Mouse (Mus musculus): Measurements from ENCODE around the gene Mapkbp1.

The Mapkbp1 gene

DNA sequence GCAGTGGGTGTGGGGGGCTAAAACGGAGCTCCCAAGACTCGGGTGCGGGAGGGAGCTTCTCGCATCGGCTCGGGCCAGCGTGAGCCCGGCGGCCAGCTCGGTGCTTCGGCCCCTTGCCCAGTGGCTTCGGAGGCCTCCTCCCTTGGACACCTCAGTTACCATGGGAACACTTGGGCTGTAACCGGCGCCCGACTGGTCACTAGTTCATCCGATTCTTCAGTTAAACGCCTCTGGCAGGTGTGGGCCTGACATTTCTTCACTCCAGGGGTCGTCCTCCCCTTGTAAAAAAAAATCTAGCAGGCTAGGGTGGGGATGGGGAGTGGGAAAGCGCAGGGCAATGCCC is at the start of gene Mapkbp1:
Gene Mapkbp1 (plus strand): TSS at position 163 of the 343 bp plus-strand sequence.
- DNase-seq (ENCODE audit: low read depth in 1 of 2, low spot score in 2 of 2): no peak

DNA sequence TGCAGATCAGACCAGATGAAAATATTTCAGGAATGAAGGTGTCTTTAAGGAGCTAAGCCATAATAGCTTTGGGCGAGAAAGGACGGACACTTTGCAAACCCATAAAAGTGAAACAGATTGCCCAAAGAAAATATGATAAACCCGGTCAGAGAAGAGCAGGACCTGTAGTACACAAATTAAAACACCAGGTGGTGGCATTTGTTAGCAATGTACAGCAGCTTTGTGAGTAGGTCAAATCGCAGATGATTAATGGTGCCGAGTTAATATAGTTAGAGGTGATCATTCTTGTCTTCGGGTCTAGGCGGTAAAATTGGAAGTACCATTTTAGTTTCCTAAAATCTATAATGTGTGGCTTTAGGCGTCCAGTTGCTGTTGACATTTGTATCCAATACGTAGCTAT is 1.9 kb upstream of the Mapkbp1 start:
- DNase-seq (ENCODE audit: low read depth in 1 of 2, low spot score in 2 of 2): no peak

GRCm38 (mm10) chr2:119971316-119971715 is 1.2 kb upstream of the Mapkbp1 start:
- DNase-seq (ENCODE audit: low read depth in 1 of 2, low spot score in 2 of 2): no peak

DNA sequence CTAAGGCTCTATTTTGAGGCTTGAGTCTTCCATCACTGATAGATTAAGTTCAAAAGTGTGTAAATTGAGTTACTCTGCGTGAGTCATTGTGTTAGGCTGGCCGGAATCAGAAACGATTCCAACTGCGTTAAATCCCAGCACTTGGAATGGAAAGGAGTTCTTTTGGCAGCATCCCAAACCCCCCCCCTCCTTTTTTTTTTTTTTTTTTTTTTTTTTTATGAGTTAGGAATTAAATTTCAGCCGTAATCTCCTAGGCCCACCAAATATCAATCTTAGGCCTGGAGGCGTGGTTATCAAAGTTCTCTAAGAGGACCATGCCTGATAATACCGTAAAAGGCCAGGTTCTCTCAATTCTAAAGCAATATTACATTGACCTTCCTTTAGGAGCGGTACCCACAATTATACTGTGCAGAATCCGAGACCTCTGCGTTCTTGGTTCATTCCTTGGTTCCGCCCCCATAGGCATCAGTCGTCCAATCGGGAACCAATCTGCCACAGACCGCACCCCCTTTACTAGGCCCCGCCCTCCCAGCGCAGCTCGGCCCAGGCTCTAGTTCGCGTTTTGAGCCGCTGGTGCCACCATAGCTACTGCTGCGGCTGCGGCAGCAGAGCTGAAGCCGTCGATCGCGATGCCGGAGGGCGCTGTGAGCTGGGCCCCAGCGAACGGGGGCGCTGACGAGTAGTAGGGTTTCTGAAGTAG is 512 bp upstream of the Mapkbp1 start:
- DNase-seq (ENCODE audit: low read depth in 1 of 2, low spot score in 2 of 2): peak; percentile 85 to 92

- no peak for DNase-seq (ENCODE audit: low read depth in 1 of 2, low spot score in 2 of 2)
Measured at GRCm38 (mm10) chr2:119980343-119980986, 8.0 kb downstream of the Mapkbp1 start.

GRCm38 (mm10) chr2:119981631-119982030 is 9.1 kb downstream of the Mapkbp1 start:
- DNase-seq (ENCODE audit: low read depth in 1 of 2, low spot score in 2 of 2): no peak

DNA sequence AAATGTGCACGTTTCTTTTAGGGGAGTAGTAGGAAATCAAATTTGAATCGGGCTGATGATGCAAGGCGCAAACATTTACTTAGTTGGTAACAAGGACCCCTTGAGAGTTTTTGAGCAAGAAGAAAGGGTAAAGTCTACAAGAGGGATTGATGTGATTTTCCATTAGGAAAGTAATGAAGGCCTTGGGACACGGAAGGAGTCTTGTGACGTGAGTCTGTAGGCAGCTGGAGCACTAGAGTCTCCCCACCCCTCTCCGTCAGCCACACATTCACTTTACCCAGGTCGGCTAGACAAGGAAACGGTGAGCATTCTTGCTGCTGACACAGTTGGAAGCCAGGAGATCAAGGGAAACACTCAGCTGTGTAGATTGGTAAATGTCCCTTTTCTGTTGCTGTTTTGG is 13.4 kb downstream of the Mapkbp1 start:
- DNase-seq (ENCODE audit: low read depth in 1 of 2, low spot score in 2 of 2): no peak

- no peak for DNase-seq (ENCODE audit: low read depth in 1 of 2, low spot score in 2 of 2)
Measured at GRCm38 (mm10) chr2:119986369-119986768, 13.9 kb downstream of the Mapkbp1 start.

GRCm38 (mm10) chr2:119987441-119987840 is 14.9 kb downstream of the Mapkbp1 start:
- DNase-seq (ENCODE audit: low read depth in 1 of 2, low spot score in 2 of 2): no peak

DNA sequence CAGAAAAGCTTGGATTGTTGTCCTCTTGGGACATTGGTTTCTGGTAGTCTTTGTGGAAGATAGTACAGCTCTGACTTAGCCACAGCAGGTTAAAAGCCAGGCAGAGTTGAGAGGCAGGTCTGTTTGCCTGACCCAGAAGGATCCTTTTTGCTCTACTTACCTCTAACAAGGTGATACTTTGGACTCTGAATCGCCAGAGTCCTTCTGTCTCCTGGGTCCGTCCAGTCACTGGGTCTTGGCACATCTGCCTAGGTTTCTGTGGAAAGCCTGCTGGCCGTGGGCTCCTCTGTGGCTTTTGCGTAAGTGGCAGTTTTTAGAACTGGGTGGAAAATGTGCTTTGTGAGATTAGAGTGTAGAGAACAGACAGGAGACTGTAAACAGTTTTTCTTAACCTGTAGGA is 16.5 kb downstream of the Mapkbp1 start:
- DNase-seq (ENCODE audit: low read depth in 1 of 2, low spot score in 2 of 2): no peak

GRCm38 (mm10) chr2:119990881-119991280 is 18.4 kb downstream of the Mapkbp1 start:
- DNase-seq (ENCODE audit: low read depth in 1 of 2, low spot score in 2 of 2): no peak

DNA sequence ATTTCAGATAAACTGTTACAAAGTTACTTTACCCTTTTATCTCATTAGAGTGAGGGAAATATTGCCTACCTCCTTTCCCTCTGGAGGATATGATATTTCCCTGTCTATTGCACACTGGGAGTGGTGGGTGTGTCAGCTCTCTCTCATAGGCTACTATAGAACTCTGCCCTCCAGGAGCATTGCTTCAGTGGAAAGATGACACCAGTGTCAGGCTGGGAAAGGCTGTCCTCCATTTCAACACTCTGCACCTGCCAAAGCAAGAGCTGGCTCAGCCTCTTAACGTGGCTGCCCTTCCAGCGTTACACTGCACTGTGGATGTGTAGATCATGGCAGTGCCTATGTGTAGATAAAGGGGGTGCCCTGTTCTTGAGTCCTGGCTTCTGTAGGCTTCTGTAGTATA is 19.9 kb downstream of the Mapkbp1 start:
- no peak for DNase-seq (ENCODE audit: low read depth in 1 of 2, low spot score in 2 of 2)

GRCm38 (mm10) chr2:119993515-119993914 is 21.0 kb downstream of the Mapkbp1 start:
- no peak for DNase-seq (ENCODE audit: low read depth in 1 of 2, low spot score in 2 of 2)

- no peak for DNase-seq (ENCODE audit: low read depth in 1 of 2, low spot score in 2 of 2)
Measured at GRCm38 (mm10) chr2:119994839-119995238, 22.3 kb downstream of the Mapkbp1 start.

DNA sequence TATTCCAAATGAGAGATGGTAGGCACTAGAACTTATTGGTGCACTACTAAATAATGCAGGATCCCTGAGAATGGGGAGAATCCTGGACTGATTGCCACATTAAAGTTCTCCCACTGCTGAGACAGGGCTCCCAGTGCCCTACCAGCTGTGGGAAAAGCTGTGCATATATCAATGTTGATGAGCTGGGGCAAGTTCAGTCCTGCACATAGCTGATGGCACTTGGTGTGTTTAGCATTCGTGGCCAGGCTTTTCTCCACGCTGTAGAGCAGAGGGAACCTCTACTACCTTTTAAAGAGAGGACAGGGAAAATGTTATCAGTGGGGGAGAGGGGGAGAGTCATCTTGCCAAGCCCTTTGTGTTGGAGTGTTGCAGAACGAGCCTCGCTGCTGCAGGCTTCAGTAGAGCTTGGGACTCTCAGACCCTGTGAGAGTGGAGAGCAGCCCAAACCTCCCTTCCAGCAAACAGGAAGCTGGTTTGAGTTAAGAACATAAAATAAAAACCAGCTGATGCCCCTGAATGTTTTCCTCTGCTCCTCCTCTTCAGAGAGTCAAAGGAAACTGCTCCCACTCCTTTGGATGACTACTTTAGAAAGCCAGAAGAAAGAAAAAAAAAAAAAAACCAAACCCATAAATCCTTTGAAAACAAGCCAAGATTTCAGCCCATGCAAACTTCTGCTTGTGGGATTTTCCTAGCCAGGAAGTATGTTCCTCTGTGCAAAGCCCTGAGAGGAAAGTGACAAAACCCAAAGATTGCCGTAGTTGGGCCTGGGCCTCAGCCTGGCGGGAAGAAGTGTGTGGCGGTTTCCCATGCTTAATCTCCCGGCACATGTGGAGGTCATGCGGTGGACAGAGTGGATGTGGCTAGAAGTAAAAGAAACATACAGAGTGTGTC is 23.1 kb downstream of the Mapkbp1 start:
- no peak for DNase-seq (ENCODE audit: low read depth in 1 of 2, low spot score in 2 of 2)

GRCm38 (mm10) chr2:119997354-119997753 is 24.9 kb downstream of the Mapkbp1 start:
- DNase-seq (ENCODE audit: low read depth in 1 of 2, low spot score in 2 of 2): no peak

GRCm38 (mm10) chr2:119999731-120000130 is 27.2 kb downstream of the Mapkbp1 start:
- no peak for DNase-seq (ENCODE audit: low read depth in 1 of 2, low spot score in 2 of 2)

DNA sequence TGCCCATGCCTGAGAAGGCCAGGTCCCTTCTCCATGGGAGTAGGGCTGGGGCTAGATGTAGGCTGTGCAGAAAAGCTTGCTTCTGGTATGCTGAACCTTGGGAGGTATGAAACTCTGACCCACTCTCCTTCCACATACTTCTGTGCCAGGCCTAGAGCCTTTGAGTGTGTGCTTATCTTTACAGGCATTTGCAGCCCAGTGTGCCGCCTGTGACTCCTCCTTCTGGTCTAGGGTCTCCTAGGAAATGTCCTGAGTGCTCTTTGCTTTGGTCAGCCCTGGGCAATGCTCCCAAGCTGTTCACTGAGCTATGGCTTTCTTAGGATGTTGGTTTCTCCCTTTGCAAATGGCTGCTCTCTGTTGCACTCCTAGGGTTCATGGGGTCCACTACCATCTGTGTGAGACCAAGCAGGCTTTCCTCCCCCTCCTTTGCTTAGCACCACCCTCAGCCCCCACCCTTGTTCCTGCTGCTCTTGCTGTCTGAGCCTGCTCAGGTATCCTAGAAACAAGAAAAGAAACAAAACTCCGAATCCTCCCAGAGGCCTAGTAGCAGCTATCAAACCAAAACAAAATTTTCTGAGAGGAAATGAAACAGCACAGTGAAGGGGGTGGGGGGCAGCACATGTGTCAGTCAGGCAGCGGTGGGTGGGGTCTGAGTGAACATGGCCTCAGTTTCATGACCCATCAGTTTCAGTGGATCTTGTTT is 28.5 kb downstream of the Mapkbp1 start:
- DNase-seq (ENCODE audit: low read depth in 1 of 2, low spot score in 2 of 2): no peak

DNA sequence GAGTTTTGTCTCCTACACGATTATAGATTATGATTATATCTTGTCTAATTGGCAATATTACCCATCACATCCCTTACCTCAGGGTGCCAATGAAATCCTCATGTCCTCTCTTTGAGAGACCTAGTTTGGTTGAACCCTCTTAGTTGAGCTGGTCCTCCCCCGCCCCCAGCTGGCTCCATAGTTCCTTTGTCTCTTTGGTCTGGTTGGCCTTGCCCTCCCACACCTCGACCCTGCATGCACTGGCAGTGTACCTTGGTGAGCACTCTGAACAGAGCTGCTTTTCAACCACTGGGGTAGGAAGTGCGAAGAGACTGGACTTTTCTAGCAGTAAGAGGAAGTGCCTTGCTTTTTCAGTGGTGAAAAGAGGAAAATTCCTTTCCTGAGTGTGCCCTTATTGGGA is 29.5 kb downstream of the Mapkbp1 start:
- DNase-seq (ENCODE audit: low read depth in 1 of 2, low spot score in 2 of 2): no peak

- no peak for DNase-seq (ENCODE audit: low read depth in 1 of 2, low spot score in 2 of 2)
Measured at GRCm38 (mm10) chr2:120003970-120004369, 31.5 kb downstream of the Mapkbp1 start.

- DNase-seq (ENCODE audit: low read depth in 1 of 2, low spot score in 2 of 2): no peak
Measured at GRCm38 (mm10) chr2:120006696-120007095, 34.2 kb downstream of the Mapkbp1 start.

Data from monocyte, adult 2 months (primary cell).